Mouse (Mus musculus): Measurements from ENCODE around the gene Nip7.

DNA sequence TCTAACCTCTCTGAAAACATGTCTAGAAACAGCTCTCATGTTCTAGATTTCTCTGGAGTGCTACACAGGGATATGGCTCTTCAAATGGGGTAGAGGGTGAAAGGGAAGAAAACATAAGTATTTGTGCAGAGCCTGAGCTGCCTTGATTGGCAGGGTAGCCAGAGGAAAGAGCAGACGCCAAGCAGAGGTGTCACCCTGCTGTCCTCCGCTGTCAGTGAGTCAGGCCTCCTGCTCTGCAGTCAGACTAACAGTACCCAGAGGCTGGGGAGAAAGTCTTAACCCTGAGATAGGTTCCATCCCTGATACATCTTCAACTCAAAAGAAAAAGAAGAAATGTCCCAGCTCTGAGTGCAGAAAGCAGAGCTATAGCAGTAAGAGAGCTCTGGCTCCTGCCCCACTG lies 44.0 kb upstream of the Nip7 start:
- TF ChIP-seq CTCF (IDR thresholded peaks at IDR 0.05; ENCODE audit: low read depth) (no peak), EP300 (IDR thresholded peaks at IDR 0.05; ENCODE audit: low read depth) (no peak)
